Mouse (Mus musculus): ENCODE data around the gene C4b. TPM values are rescaled to one million over a fixed set of nuclear protein-coding genes. Genes with fewer than 3 reads are reported as not detected.
A peak's percentile ranks its signal among the peaks of the same experiment; 100 is the strongest.
"Not testable (repeated sequence)": the region's sequence is repeated elsewhere in the genome, so short reads cannot be mapped to it uniquely, and the experiment has no call there.

The C4b gene
- polyA plus RNA-seq, 1 experiment, result 18.8 TPM

DNA sequence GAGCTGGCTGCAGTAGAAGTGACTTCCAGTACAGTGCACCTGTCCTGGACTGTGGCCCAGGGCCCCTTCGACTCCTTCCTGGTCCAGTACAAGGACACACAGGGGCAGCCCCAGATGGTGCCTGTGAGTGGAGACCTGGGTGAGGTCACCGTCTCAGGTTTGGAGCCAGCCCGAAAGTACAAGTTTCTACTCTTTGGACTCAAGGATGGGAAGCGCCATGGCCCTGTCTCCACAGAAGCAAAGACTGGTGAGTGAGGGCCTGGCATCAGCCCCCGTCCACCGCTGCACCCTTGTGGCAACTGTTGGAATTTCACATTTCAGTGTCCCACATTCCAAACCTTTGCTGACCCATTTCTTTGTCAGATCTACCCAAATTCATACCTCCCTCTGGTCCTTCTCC lies 30.7 kb downstream of the C4b start:
- DNase-seq (ENCODE audit: extremely low spot score in 1 of 2, low spot score in 1 of 2), result peak in 1 of 2 experiments; percentile 81

DNA sequence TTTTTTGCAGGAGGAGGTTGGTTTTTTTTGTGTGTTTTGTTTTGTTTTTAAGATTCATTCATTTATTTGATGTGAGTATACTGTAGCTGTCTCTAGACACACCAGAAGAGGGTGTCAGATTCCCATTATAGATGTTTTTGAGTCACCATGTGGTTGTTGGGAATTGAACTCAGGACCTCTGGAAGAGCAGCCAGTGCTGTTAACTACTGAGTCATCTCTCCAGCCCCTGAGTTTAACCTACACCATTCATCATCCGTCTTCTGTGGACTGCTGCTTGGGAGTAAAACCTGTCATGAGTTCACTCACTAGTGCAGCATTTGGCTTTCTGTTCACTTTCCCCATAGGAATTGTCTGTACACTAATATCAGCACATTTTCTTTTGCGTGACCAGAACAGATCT lies 37.2 kb downstream of the C4b start:
- DNase-seq (ENCODE audit: extremely low spot score in 1 of 2, low spot score in 1 of 2), result not testable (repeated sequence)

DNA sequence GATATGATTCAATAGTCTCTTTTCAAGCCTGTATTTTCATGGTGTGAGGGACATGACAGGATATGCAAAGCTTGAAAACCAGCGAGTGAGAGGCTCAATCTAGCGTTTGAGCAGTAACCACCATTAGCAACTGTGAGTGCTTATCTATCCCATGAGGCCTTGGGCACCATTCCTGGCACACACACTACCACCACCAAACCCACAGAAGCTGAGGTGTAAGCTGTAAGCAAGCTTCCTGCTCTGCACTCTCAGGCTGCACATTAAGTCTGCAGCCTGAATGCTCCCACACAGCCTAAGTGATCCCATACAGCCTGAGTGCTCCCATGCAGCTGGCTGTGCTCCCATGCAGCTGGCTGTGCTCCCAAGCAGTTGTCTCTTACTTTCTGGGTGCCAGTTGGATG lies 43.0 kb downstream of the C4b start:
- DNase-seq (ENCODE audit: extremely low spot score in 1 of 2, low spot score in 1 of 2), result peak; percentile 23 to 43

DNA sequence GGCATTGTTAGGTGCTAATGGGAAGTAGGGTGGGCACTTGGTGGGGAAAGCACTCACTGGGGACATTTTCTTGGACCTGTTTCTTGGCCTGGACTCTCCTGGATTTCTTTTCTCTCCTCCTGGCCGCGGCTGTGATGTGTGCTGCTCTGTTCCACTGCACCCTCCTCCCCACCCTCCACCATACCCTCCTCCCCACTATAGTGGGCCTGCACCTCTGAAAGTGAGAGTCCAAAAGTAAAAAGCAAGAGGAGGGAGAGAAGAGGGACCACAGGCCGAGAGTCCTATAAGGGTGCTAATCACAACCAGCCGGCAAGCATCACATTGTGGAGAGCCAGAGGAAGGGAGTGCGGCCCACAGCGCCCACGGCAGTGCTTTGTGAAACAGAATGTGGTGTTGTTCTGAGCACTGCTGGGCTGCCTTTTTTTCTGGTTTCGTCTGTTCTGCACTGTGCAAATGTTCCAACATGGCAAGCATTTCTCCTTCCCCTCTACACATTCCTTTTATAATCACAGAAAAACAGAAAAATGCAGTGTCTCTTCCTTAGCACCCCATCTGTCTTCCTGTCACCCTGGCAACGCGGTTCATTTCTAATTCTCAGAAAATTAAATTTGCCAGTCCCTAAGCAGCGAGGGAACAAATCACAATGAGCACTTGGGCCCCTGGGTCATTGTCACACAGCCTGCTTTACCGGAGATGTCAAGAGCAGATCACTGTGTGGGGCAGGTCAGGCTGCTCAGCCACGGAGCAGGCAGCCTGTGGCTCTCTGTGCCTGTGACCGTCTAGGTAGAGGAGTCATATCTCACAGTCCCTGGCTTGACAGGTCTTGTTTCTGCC lies 43.9 kb downstream of the C4b start:
- DNase-seq (ENCODE audit: extremely low spot score in 1 of 2, low spot score in 1 of 2), result peak; percentile 76 to 79

DNA sequence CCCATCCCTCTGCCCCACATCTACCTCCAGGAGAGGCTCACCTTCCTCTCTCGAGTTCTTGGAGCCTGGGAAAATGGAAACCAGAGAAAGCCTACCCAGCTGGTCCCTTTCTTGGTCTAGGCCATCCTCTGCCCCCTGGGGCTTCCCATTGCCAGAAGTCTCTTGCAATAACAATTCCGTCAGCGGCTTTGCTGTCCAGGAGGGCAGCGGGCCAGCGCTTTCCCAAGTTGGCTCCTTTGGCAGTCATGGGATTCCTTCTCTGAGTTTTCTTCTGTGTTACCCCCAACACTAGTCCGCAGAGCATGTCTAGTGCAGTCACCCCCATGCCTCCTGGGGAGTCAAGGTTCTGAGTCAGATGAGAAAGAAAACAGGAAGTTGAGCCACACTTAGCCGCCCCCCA lies 50.8 kb downstream of the C4b start:
- DNase-seq (ENCODE audit: extremely low spot score in 1 of 2, low spot score in 1 of 2), result no peak

DNA sequence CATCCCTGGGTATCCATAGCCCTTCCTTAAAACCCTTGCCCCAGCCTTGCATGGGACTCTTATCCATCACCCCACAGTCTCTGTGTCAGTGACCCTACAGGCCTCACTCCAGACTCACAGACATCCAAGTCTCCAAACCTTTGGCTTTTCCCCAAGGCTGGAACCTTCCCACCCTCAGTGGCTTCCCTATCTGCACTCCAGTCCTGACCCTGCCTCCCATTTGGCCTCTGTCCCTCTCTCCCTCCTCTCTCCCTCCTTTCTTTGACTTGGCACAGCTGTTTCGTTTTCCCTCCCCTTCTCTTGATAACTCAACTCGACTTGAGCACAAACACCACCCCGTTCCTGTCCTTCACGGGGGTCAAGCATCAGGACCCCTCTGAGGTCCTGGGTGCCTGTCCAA lies 53.2 kb downstream of the C4b start:
- DNase-seq (ENCODE audit: extremely low spot score in 1 of 2, low spot score in 1 of 2), result no peak

DNA sequence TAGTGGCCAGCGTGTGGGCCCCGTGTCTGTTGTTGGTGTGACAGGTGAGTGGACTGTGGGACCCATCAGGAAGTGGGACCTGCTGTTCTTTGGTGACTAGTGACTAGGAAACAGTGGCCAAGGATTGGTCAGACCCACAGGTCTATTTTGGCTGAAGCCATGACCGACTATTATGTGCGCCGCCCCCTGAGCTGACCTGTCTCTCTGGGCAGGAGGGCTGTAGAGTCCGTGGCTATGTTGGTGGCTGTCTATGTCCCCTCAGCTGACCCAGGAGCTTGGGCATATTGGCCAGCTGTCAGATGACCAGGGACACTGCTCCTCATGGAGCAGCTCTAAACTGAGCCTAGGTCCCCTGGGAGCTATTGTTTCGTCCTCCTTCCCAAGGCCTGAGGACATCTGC lies 54.8 kb downstream of the C4b start:
- no peak for DNase-seq (ENCODE audit: extremely low spot score in 1 of 2, low spot score in 1 of 2)

DNA sequence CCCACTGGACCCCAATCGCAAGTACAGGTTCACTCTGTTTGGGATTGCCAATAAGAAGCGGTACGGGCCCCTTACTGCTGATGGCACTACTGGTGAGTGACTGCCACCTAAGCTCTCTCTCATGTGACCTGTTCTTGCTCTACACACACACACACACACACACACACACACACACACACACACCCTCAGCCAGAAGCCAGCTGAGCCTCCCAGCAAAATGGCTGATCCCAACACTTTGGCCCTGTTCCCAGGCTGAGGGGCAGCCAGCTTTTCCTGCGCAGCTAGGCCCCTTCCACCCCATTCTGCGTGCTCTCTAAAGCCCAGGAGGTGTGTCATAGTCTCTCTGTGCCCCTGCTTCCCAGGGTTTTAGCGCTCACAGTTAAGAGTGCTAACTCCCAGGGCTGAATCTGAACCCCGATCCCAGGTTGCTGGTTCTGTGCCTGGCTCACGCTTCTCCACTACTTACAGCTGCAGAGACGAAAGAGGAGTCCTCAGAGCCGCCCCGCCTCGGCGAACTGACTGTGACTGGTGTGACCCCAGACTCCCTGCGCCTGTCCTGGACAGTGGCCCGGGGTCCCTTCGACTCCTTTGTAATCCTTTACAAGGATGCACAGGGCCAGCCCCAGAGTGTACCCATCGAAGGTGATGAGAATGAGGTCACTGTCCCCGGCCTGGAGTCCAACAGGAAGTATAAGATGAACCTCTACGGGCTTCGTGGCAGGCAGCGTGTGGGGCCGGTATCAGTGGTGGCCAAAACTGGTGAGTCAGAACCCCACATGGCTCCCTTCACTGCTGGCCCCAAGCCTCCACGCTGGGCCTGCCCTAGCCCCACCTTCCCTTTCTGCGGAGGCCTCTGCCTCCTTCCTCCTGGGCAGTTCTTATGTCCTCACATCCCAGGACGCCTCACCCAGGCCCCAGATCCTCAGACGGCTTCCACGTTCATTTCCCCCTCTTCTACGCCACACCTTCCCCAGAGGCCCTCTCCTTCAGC lies 58.3 kb downstream of the C4b start:
- DNase-seq (ENCODE audit: extremely low spot score in 1 of 2, low spot score in 1 of 2), result no peak

DNA sequence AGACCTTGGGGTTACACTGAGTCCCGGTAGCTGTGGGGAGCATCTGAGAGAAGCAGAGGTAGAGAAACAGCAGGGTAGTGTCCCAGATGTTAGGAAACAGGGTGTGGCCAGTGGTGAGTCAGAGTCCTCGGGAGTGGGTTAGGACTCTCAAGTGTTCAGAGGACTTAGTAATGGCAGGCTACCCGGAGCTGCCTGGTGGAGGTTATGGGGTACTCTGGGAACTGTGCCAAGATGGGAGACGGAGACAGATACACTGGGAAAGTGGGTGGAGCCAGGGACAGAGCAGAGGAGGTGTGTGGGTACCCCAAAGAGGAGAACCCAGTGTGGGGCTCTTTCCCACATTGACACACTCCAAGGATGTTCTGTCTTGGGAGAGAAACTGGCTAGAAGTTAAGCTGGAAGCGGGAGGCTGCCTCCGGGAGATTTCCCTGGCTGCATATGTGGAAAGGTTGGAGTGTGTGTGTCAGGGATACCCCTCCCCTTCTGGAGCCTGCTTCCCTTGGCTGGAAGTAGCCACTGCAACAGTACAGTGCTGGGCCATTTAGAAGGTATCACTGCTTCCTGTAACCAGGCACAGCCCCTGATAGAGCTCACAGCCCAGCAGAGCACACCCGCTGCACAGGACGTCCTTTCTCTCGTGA lies 59.3 kb downstream of the C4b start:
- DNase-seq (ENCODE audit: extremely low spot score in 1 of 2, low spot score in 1 of 2), result no peak

DNA sequence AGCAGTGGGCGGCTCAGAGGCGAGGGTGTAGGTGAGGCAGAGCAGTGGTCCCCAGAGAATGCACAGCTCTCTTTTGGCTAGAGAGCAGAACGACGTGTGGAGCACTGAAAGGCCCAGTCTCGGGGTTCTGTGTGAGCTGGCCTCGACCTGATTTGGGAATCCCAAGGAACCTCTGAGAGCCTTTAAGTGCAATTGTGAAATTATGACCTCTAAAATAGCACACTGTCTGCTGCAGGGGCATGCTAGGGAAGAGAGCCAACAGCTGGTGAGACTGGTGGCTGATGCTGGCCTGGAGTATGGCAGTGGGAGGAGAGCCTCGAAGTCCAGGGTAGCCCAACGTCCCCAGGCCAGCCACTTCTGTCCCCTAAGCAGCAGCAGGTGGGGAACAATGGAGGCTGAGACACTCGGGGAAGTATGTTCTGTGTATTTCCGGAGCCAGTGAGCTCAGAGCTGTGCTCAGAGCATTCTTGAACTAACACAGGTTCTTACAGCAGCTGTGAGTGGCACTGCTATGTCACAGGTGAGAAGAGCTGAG lies 59.9 kb downstream of the C4b start:
- no peak for DNase-seq (ENCODE audit: extremely low spot score in 1 of 2, low spot score in 1 of 2)

DNA sequence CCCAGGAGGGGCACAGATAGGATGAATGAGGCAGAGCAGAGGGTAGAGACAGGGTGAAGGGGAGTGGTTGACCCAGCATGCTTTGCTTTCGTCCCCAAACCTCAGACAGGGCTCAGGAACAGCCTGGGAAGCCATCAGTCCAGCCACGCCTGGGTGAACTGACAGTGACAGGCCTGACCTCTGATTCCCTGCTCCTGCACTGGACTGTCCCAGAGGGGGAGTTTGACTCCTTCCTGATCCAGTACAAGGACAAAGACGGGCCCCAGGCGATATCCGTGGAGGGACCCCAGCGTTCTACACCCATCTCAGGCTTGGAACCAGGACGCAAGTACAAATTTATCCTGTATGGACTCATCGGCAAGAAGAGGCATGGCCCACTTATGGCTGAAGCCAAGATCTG lies 60.5 kb downstream of the C4b start:
- no peak for DNase-seq (ENCODE audit: extremely low spot score in 1 of 2, low spot score in 1 of 2)

DNA sequence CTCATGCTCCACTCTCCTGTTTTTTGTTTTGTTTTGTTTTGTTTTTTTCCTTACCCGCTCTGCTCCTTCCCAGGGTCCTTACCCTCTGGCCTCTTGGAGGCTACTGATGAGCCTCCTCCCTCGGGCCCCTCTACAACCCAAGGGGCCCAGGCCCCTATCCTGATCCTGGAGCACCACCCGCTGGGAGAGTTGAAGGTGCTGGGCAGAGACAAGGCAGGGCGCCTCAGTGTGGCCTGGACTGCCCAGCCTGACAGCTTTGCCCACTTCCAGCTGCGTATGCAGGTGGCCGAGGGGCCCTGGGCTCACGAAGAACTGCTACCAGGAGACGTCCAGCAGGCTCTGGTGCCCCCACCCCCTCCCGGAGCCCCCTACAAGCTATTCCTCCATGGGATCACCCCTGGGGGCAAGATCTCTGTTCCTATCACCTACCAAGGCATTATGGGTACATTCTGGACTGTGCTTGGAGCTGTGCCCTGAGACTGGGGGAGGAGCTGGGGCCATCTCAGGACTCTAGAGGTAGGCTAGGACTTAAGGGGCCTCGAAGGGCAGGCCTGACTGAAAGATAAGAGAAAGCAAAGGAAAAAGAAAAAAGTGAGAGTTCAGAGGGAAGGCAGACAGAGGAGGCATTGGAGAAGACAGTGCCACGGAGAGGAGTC lies 61.7 kb downstream of the C4b start:
- no peak for DNase-seq (ENCODE audit: extremely low spot score in 1 of 2, low spot score in 1 of 2)

DNA sequence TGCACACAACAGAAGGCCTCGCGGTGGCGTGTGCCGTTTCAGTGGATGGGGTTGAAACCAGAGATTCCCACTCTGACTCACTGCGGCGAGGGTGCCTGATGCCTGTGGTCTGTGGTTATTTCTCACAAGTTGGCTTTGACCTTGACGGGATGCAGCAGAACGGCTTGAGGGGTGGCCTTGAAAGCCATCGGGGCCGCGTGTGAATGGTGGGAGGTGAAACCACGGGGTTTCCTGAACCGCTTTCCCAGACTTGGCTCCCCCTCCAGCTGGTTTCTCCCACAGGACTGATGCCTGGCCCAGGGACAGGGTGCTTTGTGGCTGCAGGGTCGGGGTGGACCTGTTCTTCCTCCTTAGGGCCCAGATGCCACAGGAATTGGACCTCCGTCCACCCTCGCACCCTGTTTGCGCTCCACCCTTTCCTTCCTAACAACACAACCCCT lies 62.5 kb downstream of the C4b start:
- no peak for DNase-seq (ENCODE audit: extremely low spot score in 1 of 2, low spot score in 1 of 2)

DNA sequence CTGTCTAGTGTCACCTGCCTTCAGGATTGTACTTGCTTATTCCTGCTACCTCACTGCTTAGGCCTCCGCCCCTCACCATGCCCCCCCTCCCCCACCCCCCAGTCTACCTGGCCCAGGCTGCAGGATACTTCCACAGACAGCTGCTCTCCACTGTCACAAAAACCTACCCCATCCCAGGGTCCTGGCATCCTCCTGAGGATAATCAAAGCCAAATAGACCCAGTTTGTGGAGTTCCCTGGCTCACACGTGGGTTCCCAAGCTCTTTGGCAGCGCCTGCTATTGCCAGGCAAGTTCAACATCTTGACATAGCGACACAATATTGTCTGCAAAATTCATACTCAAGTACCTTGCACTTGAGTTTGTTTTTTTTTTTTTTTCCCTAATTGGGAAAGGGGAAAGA lies 63.1 kb downstream of the C4b start:
- no peak for DNase-seq (ENCODE audit: extremely low spot score in 1 of 2, low spot score in 1 of 2)

DNA sequence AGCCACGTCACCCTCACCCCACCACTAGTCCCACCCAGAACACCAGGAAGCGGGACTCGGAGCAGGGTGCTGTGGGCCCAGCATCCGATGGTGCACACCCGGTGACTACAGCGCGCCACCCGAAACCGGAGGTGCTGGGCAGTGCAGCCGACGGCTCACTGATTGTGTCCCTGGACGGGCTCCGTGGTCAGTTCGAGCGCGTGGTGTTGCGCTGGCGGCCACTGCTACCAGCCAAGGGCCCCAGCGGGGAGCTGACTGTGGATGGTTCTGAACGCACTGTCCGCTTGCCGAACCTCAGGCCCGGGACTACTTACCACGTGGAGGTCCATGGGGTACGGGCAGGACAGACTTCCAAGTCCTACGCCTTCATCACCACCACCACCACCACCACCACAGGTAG lies 63.5 kb downstream of the C4b start:
- DNase-seq (ENCODE audit: extremely low spot score in 1 of 2, low spot score in 1 of 2), result no peak

Other genes with a start within 250 kb of the C4b start
- not detected in 2 replicates for gene Btnl6, start 226.5 kb downstream of the C4b start, polyA plus RNA-seq (2012; rRNA removed)
- gene Notch4, start 179.6 kb downstream of the C4b start, polyA plus RNA-seq (2012; rRNA removed), result 6.2 and 7.2 TPM in 2 replicates
- 2.8 and 3.4 TPM in 2 replicates for gene Gpsm3, start 154.1 kb downstream of the C4b start, polyA plus RNA-seq (2012; rRNA removed)
- gene Pbx2, start 152.6 kb downstream of the C4b start, polyA plus RNA-seq (2012; rRNA removed), result 67.0 and 71.3 TPM in 2 replicates
- gene Ager, start 146.0 kb downstream of the C4b start, polyA plus RNA-seq (2012; rRNA removed), result 2.1 TPM in 2 replicates
- gene Rnf5, start 140.2 kb downstream of the C4b start, polyA plus RNA-seq (2012; rRNA removed), result 127 and 145 TPM in 2 replicates
- gene Agpat1, start 139.6 kb downstream of the C4b start, polyA plus RNA-seq (2012; rRNA removed), result 204 and 229 TPM in 2 replicates
- 9.7 and 10.5 TPM in 2 replicates for gene Egfl8, start 127.9 kb downstream of the C4b start, polyA plus RNA-seq (2012; rRNA removed)
- gene Ppt2, start 115.4 kb downstream of the C4b start, polyA plus RNA-seq (2012; rRNA removed), result 41.9 and 43.0 TPM in 2 replicates
- 150 and 179 TPM in 2 replicates for gene Prrt1, start 114.3 kb downstream of the C4b start, polyA plus RNA-seq (2012; rRNA removed)
- gene Fkbpl, start 99.1 kb downstream of the C4b start, polyA plus RNA-seq (2012; rRNA removed), result 6.7 and 7.9 TPM in 2 replicates
- gene Atf6b, start 96.7 kb downstream of the C4b start, polyA plus RNA-seq (2012; rRNA removed), result 57.7 and 59.6 TPM in 2 replicates
- gene Tnxb, start 73.3 kb downstream of the C4b start, polyA plus RNA-seq (2012; rRNA removed), result 1.6 TPM in 2 replicates
- gene Cyp21a1, start 60.7 kb upstream of the C4b start, polyA plus RNA-seq (2012; rRNA removed), result 0.04 TPM in 1 of 2 replicates, not detected in the other
- gene Stk19, start 93.1 kb upstream of the C4b start, polyA plus RNA-seq (2012; rRNA removed), result 71.8 and 77.6 TPM in 2 replicates
- gene Dxo, start 93.1 kb upstream of the C4b start, polyA plus RNA-seq (2012; rRNA removed), result 47.3 and 56.4 TPM in 2 replicates
- 72.8 and 77.5 TPM in 2 replicates for gene Skiv2l, start 106.3 kb upstream of the C4b start, polyA plus RNA-seq (2012; rRNA removed)
- gene Nelfe, start 106.5 kb upstream of the C4b start, polyA plus RNA-seq (2012; rRNA removed), result 60.8 and 66.2 TPM in 2 replicates
- 0.29 and 0.44 TPM in 2 replicates for gene Cfb, start 118.6 kb upstream of the C4b start, polyA plus RNA-seq (2012; rRNA removed)
- gene Zbtb12, start 135.6 kb upstream of the C4b start, polyA plus RNA-seq (2012; rRNA removed), result 7.5 and 8.8 TPM in 2 replicates
- 0.08 TPM in 1 of 2 replicates, not detected in the other for gene Gm20547, start 138.2 kb upstream of the C4b start, polyA plus RNA-seq (2012; rRNA removed)
- gene C2, start 154.4 kb upstream of the C4b start, polyA plus RNA-seq (2012; rRNA removed), result 2.9 and 3.2 TPM in 2 replicates
- 268 and 290 TPM in 2 replicates for gene Ehmt2, start 154.6 kb upstream of the C4b start, polyA plus RNA-seq (2012; rRNA removed)
- gene Slc44a4, start 170.6 kb upstream of the C4b start, polyA plus RNA-seq (2012; rRNA removed), result 0.27 and 0.38 TPM in 2 replicates
- 48.7 and 53.6 TPM in 2 replicates for gene Neu1, start 187.4 kb upstream of the C4b start, polyA plus RNA-seq (2012; rRNA removed)
- 10.9 and 13.4 TPM in 2 replicates for gene Hspa1b, start 215.4 kb upstream of the C4b start, polyA plus RNA-seq (2012; rRNA removed)
- gene Gm20481, start 226.0 kb upstream of the C4b start, polyA plus RNA-seq (2012; rRNA removed), result 0.20 TPM in 1 of 2 replicates, not detected in the other
- 13.8 and 14.6 TPM in 2 replicates for gene Hspa1a, start 228.3 kb upstream of the C4b start, polyA plus RNA-seq (2012; rRNA removed)
- gene Hspa1l, start 228.8 kb upstream of the C4b start, polyA plus RNA-seq (2012; rRNA removed), result 0.40 and 0.74 TPM in 2 replicates
- gene Lsm2, start 238.0 kb upstream of the C4b start, polyA plus RNA-seq (2012; rRNA removed), result 43.9 and 49.7 TPM in 2 replicates